Mouse (Mus musculus) T-helper 17 cell (primary cell): ENCODE results near the gene Morn1.

ENCODE experiments used
- in situ Hi-C, 2 experiments: fragments of 300-600 bp; cut with MboI, MseI; formaldehyde crosslinking; loops; 1 replicate in 1 of 2; 2 replicates in 1 of 2; pipeline ENCODE4 v1.15.1; 2025; ENCODE audit warnings: high pct_unique_total_duplicates in 2 of 2

Morn1 gene

GRCm38 (mm10) chr4:155117396-155117978 is 31.1 kb downstream of the Morn1 start:
- in situ Hi-C loops, result no loop called here

DNA sequence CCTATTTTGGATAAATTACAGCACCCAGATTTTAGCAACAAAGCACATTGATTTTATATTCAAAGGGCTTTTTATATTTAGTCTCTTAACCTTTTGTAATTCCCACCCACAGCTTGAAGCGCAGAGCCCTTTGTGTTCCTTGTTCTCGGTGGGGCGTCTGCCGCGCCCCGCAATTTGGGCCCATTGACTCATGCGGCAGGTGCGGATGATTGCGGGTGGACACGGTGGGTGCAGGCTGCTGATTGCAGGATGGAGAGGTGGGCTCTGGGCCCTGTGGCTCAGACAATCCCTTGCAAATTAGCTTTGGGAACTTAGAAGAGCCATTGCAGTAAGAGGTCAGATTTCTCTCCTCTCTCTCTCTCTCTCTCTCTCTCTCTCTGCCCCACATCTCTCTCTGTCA is 31.9 kb downstream of the Morn1 start:
- in situ Hi-C loops, result no loop called here

GRCm38 (mm10) chr4:155120038-155120437 is 33.7 kb downstream of the Morn1 start:
- in situ Hi-C loops, result no loop called here

DNA sequence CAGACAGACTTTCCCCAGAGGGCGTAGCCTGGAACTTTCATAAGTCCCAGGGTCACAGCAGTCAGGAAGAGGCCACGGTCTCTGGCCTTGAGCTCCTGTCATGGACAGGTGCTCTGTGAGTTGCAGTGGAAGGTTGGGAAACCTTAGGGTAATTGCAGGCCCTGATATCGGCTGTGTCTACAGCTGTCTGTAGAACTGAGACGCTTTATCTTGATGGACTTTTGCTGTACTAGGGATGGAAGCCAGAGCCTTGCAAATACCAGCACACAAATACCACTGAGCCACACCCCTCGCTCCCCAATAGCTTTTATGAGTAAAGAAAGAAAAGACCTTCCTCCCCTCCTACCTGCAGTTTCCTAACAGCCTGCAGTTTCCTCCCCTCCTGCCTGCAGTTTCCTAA is 34.2 kb downstream of the Morn1 start:
- in situ Hi-C loops, result no loop called here

DNA sequence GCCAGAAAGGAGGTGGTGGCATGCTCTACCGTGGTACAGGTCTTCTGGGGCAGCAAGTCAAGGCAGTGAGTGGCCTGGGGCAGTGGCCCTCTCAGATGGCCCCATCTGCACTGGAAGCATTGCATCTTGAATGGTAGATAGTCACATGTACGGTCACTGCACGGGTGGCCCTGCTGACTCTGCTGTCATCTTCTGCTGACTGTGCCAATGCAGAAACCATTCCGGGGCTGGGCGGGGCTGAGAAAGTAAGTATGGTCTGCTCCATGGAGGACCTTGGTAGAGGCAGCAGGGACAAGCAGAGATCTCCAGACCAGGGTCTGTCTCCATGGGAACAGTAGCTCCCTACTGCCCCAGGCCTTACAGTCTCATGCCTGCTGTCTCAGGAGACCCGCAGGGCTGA is 34.8 kb downstream of the Morn1 start:
- in situ Hi-C loops, result no loop called here

GRCm38 (mm10) chr4:155121915-155122443 is 35.6 kb downstream of the Morn1 start:
- in situ Hi-C loops, result no loop called here

DNA sequence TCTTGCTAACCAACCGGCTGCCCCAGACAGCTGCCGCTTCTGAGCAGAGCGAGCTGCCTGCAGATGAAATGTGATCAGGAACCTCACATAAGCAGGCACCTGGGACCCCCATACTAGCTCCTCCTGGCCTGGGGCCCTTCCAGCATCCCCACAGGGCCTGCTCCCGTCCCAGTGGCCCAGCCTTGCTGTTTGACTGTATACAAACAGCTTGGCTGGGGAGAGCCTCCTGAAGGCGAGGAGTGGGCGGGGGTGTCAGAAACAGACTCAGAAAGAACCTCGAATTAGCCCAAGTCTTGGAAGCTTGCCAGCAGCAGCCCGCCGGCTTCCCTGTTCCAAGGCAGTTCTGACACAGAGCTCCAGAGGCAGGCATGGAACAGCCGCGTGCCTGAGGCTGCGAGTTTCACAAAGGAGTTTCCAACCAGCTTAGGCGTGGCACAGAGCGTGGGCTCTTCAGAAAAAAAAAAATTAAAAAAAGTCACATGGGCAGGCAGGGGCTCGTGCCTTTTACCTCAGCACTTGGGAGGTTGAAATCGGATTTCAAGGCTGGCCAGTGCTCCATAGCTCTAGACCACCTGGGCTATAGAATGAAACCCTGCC is 36.2 kb downstream of the Morn1 start:
- in situ Hi-C loops, result no loop called here

GRCm38 (mm10) chr4:155123868-155124534 is 37.6 kb downstream of the Morn1 start:
- in situ Hi-C loops, result no loop called here

DNA sequence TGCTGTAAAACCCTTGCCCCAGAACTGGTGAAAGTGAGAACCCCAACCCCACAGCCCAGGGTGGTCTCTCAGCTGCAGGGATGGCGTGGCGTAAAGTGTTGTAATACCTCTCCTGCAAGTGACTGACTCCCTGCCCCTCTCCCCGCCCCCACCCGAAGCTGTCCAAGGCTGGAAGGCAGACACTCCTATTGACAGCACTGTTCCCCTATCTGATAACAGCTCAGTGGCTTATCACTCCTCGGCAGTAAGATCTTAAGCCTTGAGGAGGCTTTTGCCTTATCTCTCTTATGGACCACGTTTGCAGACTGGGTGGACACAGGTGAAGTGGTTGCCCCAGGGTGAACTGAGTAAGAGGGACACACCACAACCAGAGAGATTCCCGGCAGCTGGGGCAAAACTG is 38.9 kb downstream of the Morn1 start:
- in situ Hi-C loops, result no loop called here

GRCm38 (mm10) chr4:155126194-155126593 is 39.8 kb downstream of the Morn1 start:
- in situ Hi-C loops, result no loop called here

GRCm38 (mm10) chr4:155126602-155127372 is 40.4 kb downstream of the Morn1 start:
- in situ Hi-C loops, result no loop called here

- in situ Hi-C loops, result no loop called here
Observed at GRCm38 (mm10) chr4:155128411-155128810, 42.0 kb downstream of the Morn1 start.

DNA sequence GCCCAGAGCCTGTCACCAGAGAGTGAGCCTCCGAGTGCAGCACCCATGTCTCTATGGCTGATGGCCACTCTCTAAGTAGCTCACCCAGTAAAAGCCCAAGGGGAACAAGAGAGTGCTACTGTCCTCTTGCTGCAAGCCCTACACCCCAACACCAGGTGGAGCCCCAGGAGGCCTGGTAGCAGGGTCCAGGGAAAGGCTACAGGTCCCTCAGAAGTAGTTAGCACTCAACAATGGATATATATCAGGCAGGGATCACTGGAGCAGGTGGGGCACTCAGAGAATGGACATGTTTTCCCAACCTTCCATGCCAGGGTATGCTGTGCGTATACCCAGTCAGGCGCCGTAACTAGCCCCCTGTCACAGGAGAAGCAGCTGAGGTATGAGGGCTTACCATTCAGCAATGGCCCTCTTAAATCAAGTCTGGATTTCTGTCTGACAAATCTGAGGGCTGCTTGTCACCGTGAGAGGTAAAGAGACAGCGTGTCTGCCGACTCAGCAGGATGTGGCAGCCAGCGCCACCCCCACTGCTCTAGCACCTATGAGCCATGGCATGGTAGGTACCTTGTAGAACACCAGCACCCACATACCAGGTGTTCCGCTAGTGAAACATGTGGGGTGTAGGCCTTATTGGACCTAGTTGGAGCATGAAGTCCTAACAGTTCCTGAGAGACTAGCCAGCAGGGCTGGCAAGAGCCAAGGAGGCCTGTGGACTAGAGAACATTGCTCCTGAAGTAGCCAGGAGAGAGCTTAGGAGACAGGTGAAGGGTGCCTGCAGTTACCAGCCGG is 42.9 kb downstream of the Morn1 start:
- in situ Hi-C loops, result no loop called here

DNA sequence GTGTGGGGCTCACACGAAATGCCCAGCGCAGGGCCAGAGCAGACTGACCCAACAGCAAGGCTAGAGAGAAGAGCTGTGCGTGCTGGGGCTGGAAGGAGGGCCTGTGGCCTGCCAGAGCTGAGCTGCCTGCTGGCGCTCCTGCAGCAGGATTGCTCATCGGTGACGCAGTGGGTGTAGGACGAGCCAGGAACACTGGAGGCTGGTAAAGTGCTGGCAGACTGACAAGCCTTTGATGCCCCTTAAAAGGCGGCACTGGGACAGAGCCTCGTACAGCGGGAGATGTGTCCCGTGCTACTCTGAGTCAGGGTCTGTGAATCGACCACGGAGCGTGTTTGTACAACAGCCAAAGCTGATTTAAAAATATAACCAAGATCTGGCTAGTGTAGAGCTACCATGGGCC is 43.6 kb downstream of the Morn1 start:
- in situ Hi-C loops, result no loop called here

DNA sequence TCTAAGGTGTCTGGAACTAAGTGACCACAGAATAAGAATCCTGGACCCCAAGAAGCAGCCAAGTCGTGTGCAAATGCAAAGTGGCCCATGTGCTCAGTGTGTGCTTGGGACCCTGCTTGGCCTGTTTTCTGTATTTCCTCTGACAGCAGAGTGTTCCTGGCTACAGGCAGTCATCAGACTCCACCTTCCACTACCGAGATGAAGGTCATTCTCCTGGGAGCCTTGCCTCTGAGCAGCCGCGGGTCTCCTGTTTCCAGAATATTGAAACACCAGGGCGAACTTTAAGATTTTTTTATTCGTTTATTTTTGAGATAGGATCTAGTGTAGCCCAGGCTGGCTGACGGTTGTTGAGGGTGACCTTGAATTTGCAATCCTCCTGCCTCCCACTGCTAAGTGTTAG is 44.2 kb downstream of the Morn1 start:
- in situ Hi-C loops, result no loop called here

DNA sequence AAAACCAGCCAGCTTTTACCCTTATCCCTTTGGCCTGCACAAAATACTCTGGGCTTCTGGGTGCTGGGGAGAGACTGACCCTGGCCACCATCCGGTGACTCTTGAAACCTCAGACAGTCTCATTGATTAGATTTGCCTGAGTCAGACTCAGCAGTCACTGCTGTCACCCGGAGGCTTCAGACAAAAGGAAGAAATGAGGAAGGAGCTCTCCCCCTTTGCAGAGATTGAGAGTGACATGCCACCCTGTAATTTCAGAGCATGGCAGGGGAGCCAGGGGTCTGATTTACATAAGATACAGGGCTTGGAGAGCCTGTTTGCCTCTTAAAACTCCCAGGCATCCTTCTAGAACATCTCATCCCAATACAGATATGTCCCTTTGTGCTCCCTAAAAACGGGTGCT is 46.8 kb downstream of the Morn1 start:
- in situ Hi-C loops, result no loop called here

GRCm38 (mm10) chr4:155133658-155134417 is 47.5 kb downstream of the Morn1 start:
- in situ Hi-C loops, result no loop called here

- in situ Hi-C loops, result no loop called here
Observed at GRCm38 (mm10) chr4:155134686-155135172, 48.4 kb downstream of the Morn1 start.

DNA sequence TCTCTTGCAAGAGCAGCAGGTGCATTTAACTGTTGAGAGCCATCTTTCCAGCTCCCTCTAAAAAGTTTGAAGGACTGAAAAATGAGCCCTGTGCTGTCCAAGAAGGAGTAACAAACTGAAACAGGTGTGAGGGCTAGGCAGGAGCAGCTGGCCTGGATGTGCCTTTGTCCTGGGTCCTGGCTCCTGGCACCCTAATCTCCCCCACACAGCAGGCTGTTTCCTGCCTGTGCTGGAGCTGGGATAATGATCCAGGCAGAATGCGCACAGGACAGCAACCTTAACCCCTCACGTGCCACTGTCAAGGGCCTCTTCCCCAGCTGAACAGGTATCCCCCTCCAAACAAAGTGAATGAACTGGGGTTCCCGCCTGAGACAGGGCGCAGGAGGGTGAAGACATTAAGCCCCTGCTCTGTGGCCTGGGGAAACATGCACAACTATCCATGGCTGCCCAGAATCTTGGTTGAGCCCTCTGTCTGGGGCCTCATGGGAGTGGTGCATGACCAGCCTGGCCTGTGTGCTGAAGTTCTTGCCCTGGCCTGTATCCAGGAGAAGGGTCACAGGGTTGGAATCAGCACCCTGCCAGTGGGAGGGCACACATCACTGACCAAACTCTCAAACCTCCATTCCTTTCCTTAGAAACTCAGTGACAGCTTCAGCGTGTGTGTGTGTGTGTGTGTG is 49.7 kb downstream of the Morn1 start:
- in situ Hi-C loops, result no loop called here

- in situ Hi-C loops, result no loop called here
Observed at GRCm38 (mm10) chr4:155137891-155138290, 51.5 kb downstream of the Morn1 start.
